Mouse (Mus musculus) mature B cell (primary cell): ENCODE measurements at regions not wholly inside any gene's neighbourhood (a gene's known extent, or its start where the extent isn't known, plus 50 kb on each side); places are given as distances from the start of the nearest gene placed in this dataset.
"Not testable (repeated sequence)": the region's sequence is repeated elsewhere in the genome, so short reads cannot be mapped to it uniquely, and the experiment has no call there.

Experiments
- in situ Hi-C: fragments of 300-500 bp; cut with MboI; formaldehyde crosslinking; loops from 2 replicates; pipeline ENCODE4 v1.14.3; 2019

DNA sequence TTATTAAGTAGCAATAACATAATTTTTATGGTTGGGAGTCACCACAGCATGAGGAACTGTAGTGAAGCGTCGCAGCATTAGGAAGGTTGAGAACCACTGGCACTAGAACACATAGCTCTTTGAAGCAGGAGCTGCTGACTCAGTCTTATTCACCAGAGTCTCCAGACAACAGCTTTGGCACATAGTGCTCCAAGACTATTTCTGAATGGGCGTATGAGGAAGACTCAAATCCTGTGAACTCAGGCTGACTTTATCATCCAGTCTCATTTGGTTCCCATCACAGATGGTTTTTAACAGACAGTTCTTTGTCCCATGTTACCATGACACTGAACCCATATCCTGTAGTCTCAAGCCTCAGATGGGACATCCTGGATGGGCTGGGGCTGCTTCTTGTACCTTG lies 282.5 kb downstream of the 4933412E24Rik start:
- in situ Hi-C loops: no loop called here

DNA sequence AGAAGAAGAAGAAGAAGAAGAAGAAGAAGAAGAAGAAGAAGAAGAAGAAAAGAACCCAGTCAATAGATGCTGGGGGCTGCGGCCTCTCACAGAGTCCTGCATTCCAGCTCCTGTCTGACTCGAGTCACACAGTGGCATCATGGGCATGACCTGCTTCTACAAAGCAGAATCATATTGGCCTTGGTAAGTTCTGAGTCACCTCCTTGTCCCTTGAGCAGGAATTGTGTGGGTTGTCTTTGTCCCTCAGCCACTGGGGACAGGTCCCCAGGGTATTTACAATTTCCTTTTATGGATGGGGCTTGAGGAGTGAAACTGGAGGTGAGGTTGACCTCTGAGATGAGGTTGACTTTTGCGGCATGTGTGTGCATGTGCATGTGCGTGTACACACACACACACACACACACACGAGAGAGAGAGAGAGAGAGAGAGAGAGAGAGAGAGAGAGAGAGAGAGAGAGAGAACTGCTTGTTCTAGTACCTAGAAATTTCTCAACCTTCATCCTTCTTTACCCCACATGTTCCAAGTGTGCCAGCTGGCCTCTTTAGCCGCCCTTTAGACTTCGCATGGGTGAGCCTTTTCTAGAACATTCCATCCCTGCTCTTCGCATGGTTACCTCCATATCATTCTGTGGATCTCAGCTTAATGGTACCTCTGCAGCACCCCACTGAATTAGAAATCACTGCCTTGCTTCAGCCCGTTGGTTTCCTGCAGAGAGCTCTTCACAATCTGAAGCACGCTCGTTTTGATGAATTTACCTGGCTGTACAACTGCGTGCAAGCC lies 283.2 kb downstream of the 4933412E24Rik start:
- in situ Hi-C loops: no loop called here

DNA sequence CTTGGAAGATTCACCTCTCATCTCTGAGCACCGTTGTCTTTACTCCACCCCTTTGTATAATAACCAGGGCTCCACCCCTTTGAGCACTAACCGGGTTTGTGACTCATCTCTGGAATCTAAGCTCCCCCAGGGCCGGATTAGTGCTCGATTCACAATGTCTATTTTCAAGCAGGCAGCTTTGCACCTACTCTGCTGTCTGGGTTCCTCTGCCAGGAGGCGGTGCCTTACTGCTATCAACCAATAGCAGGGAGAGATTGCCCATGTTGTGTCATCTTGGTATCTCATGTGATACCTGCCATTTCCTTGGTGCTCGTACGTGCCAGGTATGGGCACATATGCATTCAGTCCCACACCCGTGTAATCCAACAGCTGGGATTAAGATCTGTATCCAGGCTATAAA lies 285.3 kb downstream of the 4933412E24Rik start:
- in situ Hi-C loops: no loop called here

- in situ Hi-C loops: no loop called here
Observed at GRCm38 (mm10) chr15:59728817-59729560, 287.4 kb downstream of the 4933412E24Rik start.

GRCm38 (mm10) chr15:59728131-59728601 lies 288.2 kb downstream of the 4933412E24Rik start:
- in situ Hi-C loops: no loop called here

- in situ Hi-C loops: no loop called here
Observed at GRCm38 (mm10) chr15:59725881-59726280, 290.5 kb downstream of the 4933412E24Rik start.

DNA sequence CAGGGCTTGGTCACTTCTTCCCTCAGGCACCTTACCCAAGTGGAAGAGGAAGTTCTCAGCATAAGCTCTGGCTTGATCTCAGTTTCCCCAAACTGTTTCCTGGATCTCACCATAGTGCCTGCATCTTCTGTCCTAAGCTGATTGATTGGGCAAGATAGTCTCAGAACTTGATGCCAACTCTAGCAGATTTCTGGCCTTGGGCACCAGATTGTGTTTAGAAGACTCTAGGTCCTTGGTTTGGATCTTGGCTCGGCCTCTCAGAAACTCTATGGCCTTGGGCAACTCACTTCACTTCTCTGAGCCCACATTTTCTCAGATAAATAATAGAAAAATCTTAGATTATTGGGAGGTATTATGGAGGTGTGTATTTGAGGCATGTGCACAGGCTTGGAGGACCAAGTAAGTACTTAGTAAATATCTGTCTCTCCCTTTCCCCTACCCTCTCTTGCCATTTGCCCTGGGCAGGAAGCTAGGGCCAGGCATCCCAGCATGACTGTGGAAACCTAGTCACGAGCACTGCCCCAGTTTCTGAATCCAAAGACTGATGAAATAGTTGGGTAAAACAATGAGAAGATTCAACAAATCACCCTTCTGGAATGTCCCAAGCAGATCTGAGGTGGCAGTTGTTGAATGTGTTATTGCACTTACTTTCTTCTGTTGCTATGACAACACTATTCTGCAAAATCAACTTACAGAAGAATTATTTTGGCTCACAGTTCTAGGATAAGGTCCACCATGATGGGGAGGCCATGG lies 293.6 kb downstream of the 4933412E24Rik start:
- in situ Hi-C loops: no loop called here

GRCm38 (mm10) chr15:59721420-59721819 lies 295.0 kb downstream of the 4933412E24Rik start:
- in situ Hi-C loops: no loop called here

GRCm38 (mm10) chr15:59721018-59721417 lies 295.4 kb downstream of the 4933412E24Rik start:
- in situ Hi-C loops: no loop called here

GRCm38 (mm10) chr15:59720149-59720548 lies 296.3 kb downstream of the 4933412E24Rik start:
- in situ Hi-C loops: no loop called here

DNA sequence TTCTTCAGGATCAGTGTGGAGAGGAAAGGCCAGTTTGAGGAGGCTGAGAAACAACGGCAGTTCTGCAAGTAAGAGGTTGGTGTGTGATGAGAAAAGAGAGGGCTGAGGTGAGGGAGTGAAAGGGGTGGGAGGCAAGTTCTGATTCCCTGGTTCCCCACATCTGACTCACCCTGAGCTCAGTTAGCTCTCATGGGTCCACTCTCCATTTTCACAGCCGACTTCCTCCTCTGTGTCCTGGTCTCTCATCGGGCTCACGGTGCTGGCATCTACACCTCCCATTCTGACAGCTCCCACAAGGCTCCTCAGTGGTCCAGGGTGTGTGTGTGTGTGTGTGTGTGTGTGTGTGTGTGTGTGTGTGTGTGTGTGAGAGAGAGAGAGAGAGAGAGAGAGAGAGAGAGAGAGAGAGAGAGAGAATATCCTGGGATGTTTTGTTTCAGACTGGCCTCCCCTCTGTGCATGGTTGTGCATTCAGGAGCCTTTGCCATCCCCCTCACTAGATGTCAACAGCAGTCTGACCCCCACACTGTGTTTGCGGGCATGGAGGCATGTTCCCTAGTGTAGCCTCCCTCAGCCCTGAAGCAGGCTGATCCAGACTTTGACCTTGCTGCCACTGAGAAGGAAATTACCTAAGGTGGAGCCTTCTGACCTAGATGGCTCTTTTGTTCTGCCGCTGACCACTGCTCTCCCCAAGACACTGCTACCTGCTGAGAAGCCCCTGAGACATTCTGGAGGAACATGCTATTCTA lies 296.9 kb downstream of the 4933412E24Rik start:
- in situ Hi-C loops: not testable (repeated sequence)

DNA sequence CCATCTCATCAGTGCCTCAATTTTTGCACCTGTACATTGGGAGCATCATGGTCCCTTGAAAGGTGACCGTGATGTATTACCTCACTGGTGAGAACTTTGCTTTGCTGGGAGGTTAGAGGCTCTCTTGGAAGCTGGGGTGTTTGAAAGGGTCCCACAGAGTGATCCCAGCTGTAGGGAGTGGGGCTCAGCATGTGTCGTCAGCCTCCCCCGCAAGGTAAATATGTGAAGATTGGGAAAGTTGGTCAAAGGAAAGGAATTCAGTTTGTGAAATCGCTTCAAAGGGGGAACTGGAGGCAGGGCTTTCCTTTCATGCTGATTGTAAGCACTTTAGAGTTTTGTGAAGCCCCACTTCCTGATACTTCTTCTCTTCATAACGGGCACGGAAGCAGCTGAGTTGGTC lies 299.5 kb downstream of the 4933412E24Rik start:
- in situ Hi-C loops: no loop called here

- in situ Hi-C loops: no loop called here
Observed at GRCm38 (mm10) chr15:59715951-59716350, 300.5 kb downstream of the 4933412E24Rik start.

DNA sequence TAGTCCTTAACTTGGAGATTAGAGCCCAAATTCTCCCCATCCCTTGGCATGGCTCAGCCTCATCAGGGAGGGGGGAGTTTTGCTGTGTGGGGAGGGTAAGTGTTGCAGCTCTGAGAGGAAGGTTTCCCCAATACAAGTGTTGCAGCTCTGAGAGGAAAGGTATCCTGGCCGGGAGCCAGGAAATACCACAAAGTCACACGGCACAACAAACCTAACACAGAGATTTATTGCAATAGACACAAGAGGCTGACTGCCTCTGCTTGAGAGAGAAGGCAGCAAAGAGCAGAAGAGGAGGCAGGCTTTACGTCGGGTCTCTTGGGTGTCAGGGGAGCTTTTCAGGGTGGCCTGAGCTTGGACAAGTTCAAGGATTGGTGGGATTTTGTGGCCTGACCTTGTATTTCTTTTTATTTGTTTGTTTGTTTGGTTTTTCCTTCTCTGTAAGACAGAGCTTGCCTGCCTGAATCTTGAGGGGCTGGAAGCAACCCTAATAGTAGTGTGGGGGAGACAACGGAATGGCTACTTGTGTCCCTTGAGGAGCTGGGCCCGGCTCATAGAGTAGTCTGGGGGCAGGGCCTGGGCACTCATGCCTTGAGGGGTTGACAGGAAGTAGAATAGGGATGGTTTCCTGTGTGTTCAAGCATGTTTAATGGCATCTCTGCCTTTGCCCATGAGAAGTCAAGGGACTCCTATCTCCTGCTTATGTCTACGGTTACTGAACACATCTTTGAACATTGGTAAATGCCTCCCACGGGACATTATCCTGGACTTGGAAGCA lies 302.3 kb downstream of the 4933412E24Rik start:
- in situ Hi-C loops: no loop called here

DNA sequence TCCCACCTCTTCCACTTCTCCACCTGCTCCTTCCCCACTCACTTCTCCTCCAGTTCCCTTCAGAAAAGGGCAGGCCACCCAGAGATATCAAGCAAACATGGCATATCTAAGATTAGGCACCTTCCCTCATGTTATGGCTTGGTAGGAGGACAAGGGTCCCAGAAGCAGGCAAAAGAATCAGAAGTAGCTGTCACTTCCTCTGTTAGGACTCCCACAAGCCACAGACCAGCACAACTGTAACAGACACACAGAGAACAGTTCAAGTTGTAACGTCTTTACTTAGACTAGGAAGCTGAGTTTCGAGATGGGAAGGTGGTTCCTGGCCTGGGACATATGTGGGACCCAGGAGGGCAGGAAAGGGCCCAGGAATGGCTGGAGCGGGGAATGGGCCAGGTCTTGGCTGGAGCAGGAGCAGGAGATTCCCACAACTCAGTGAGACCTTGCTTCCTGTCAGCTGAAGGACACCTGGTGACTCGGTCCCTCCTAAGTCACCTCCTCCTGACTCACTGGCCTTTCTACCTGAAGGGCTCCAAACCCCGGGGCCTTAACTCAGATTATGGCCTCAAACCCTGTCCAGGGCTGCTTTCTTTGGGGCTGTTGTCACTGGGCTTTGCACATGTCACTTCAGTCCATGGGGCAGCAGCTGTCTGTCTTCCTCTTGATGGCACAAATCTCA lies 304.2 kb downstream of the 4933412E24Rik start:
- in situ Hi-C loops: no loop called here

- in situ Hi-C loops: no loop called here
Observed at GRCm38 (mm10) chr15:59709925-59710324, 306.5 kb downstream of the 4933412E24Rik start.

- in situ Hi-C loops: no loop called here
Observed at GRCm38 (mm10) chr15:59708402-59708801, 308.0 kb downstream of the 4933412E24Rik start.

- in situ Hi-C loops: no loop called here
Observed at GRCm38 (mm10) chr15:59707081-59707480, 309.3 kb downstream of the 4933412E24Rik start.
